Mouse (Mus musculus): ENCODE measurements at regions not wholly inside any gene's neighbourhood (a gene's known extent, or its start where the extent isn't known, plus 50 kb on each side); places are given as distances from the start of the nearest gene placed in this dataset.

DNA sequence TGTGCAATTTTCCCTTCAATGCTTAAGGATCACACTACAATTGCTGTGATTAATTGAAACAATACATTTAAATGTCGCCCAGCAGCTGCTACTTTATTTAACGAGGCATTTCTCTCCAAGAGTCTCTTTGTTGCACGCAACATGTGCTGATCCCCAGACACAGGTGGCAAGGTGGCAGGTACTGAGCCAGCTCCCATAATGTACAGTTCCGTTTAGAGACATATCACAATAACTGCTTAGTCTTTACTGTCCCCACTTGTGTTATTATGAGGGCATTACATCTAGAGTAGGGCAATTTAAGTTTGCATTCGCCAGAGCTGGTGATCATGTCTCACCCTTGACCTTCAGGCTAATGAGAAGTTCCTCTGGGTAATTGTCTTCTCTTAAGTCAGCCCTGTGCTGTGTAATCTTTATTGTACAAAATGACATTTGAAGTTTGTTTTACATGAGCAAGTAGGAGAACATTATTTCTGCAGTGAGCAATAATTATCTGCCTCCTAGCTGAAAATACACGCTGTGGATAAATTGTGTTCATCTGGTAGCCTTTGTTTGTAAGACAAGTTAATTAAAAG lies 1005.7 kb upstream of the Nudt12 start:
- no peak overlapping the region for H3K27ac ChIP-seq (ENCODE audit: low read depth, low read length)
- no peak overlapping the region for H3K9ac ChIP-seq (ENCODE audit: low read depth, low read length)
- 0 out of 2 replicates have a peak, but pooled peaks have one; percentile 40 for ATAC-seq
- H3K4me1 ChIP-seq (ENCODE audit: control insufficient read depth, insufficient read depth, low read depth, low read length) = no peaks in the 10 kb centered on the region
- H3K4me2 ChIP-seq (ENCODE audit: low read length) = no peak overlapping the region
- no peaks in the 10 kb centered on the region for H3K9me3 ChIP-seq (ENCODE audit: control insufficient read depth, low read length)
- no peaks in the 10 kb centered on the region for H3K36me3 ChIP-seq (ENCODE audit: control insufficient read depth, insufficient read depth, low read length)
- H3K4me3 ChIP-seq (ENCODE audit: low read length) = no peak overlapping the region
- WGBS = 47% methylated on average over 6 of the region's 6 CpGs
- H3K27me3 ChIP-seq (replicated peaks; ENCODE audit: control insufficient read depth, insufficient read depth, low read length) = no peaks in the 10 kb centered on the region

DNA sequence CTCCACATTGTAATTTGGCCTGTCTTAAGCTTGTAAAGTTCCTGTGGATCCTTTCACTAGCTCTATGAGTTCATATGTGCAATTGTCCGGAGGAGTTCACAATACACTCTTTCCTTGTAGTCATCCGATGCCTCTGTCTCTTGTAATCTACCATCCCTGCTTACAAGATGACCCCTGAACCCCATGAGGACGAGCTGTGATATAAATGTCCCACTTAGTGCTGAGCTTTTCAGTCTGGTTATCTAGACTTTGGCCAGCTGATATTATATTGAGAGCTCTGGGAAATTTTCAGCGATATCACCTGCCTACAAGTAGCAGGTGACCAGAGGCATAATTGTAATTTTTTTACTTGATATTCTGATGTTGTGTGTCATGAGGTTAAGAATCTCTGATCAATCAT lies 984.8 kb upstream of the Nudt12 start:
- Histone ChIP-seq H3K9me3 (ENCODE audit: control insufficient read depth, low read length) (no peaks in the 10 kb centered on the region), H3K4me1 (ENCODE audit: control insufficient read depth, insufficient read depth, low read depth, low read length) (no peaks in the 10 kb centered on the region), H3K27me3 (replicated peaks; ENCODE audit: control insufficient read depth, insufficient read depth, low read length) (no peaks in the 10 kb centered on the region), H3K4me3 (ENCODE audit: low read length) (no peak overlapping the region), H3K27ac (ENCODE audit: low read depth, low read length) (no peak overlapping the region), H3K36me3 (ENCODE audit: control insufficient read depth, insufficient read depth, low read length) (no peaks in the 10 kb centered on the region), H3K9ac (ENCODE audit: low read depth, low read length) (no peak overlapping the region), H3K4me2 (ENCODE audit: low read length) (no peak overlapping the region)
- no peak for ATAC-seq
- 83% methylated on average over 4 of the region's 4 CpGs for whole genome bisulfite sequencing

DNA sequence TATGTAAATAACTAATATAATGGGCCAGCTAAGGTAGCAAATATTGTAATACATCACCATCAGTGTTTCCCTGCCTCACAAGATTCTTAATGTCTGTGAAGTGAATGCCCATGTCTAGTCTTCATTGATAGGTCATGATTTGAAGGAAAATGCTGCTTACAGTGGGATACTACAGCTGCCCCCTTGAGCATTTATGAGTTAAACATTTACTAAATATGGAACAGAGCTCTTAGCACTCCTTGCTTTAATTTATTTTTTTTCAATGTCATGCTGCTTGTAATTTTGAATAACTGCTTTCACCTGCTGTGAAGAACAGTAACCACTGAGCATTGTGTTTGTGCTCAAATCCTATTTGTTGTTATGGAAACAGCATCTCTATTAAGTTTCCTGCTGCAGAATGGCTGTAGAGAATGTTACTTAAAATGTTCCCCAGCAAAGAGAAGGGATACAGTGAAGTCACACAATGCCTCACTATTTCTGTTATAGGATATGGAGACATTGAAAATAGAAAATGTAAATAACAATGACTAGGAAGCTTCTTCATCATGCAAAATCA lies 966.2 kb upstream of the Nudt12 start:
- Histone ChIP-seq H3K27ac (ENCODE audit: low read depth, low read length) (no peak overlapping the region), H3K9ac (ENCODE audit: low read depth, low read length) (no peak overlapping the region), H3K4me1 (ENCODE audit: control insufficient read depth, insufficient read depth, low read depth, low read length) (no peaks in the 10 kb centered on the region), H3K4me2 (ENCODE audit: low read length) (no peak overlapping the region), H3K9me3 (ENCODE audit: control insufficient read depth, low read length) (no peaks in the 10 kb centered on the region), H3K27me3 (replicated peaks; ENCODE audit: control insufficient read depth, insufficient read depth, low read length) (no peaks in the 10 kb centered on the region), H3K36me3 (ENCODE audit: control insufficient read depth, insufficient read depth, low read length) (no peaks in the 10 kb centered on the region), H3K4me3 (ENCODE audit: low read length) (no peak overlapping the region)
- ATAC-seq = peak; percentile 65

DNA sequence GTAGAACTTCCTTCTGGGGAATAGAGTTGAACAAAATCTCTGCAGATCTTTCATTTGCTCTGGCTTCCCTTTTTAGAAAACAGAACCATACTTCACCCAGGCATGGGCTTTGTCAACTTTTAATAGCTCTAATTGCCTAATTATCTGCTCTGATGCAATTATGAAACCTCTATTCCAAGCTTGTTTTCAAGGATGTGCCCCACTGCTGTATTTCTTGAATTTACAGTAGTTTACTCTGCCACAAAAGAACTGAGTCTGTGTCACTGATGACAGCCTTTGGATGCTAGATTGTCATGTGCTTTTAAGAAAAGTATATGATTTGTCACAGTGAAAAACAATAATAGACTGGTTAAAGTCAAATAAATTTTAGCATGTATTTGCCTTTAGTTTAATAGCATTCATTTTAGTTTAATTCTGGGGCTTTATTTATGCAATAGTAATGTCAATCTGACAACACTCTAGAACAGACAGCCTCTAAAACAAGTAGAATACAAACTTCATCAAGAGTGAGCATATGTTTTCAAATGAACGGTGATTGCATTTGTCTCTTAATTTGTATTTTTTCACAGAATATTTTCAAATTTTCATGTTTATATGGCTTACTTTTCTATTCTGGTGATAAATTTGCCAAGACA lies 964.1 kb upstream of the Nudt12 start:
- WGBS = 96% methylated on average over 1 of the region's 1 CpGs
- ATAC-seq = no peak

DNA sequence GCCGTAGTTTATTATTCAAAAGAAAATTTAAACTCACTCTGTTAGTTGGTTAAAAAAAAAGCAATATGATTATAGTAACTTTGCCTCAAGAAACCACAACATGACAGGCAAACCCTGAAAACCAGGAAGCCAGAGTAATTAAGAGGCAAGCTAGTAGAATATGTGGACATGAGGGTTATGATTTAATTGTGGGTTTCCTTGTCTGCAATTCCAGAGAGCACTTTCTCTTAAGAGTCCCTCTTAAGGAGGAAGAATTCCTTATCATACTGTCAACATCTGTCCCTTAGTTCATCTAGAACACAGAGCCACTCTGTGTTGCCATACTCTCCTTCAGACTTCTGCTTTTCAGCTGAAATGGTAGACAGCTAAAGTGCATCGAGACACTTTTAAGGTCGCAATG lies 954.2 kb upstream of the Nudt12 start:
- Histone ChIP-seq H3K27ac (ENCODE audit: low read depth, low read length) (no peak overlapping the region), H3K9me3 (ENCODE audit: control insufficient read depth, low read length) (no peaks in the 10 kb centered on the region), H3K4me1 (ENCODE audit: control insufficient read depth, insufficient read depth, low read depth, low read length) (no peaks in the 10 kb centered on the region), H3K4me2 (ENCODE audit: low read length) (no peak overlapping the region), H3K9ac (ENCODE audit: low read depth, low read length) (no peak overlapping the region), H3K27me3 (replicated peaks; ENCODE audit: control insufficient read depth, insufficient read depth, low read length) (no peaks in the 10 kb centered on the region), H3K36me3 (ENCODE audit: control insufficient read depth, insufficient read depth, low read length) (no peaks in the 10 kb centered on the region), H3K4me3 (ENCODE audit: low read length) (no peak overlapping the region)
- WGBS = 90% methylated on average over 3 of the region's 3 CpGs
- ATAC-seq = no peak

More for the DNA sequence above, 964.1 kb upstream of the Nudt12 start:
- H3K27me3 ChIP-seq (replicated peaks; ENCODE audit: control insufficient read depth, insufficient read depth, low read length) = no peaks in the 10 kb centered on the region
- H3K4me1 ChIP-seq (ENCODE audit: control insufficient read depth, insufficient read depth, low read depth, low read length) = no peaks in the 10 kb centered on the region
- H3K4me3 ChIP-seq (ENCODE audit: low read length) = no peak overlapping the region
- H3K36me3 ChIP-seq (ENCODE audit: control insufficient read depth, insufficient read depth, low read length) = no peaks in the 10 kb centered on the region
- H3K9ac ChIP-seq (ENCODE audit: low read depth, low read length) = no peak overlapping the region
- no peaks in the 10 kb centered on the region for H3K9me3 ChIP-seq (ENCODE audit: control insufficient read depth, low read length)
- H3K27ac ChIP-seq (ENCODE audit: low read depth, low read length) = no peak overlapping the region
- H3K4me2 ChIP-seq (ENCODE audit: low read length) = no peak overlapping the region

DNA sequence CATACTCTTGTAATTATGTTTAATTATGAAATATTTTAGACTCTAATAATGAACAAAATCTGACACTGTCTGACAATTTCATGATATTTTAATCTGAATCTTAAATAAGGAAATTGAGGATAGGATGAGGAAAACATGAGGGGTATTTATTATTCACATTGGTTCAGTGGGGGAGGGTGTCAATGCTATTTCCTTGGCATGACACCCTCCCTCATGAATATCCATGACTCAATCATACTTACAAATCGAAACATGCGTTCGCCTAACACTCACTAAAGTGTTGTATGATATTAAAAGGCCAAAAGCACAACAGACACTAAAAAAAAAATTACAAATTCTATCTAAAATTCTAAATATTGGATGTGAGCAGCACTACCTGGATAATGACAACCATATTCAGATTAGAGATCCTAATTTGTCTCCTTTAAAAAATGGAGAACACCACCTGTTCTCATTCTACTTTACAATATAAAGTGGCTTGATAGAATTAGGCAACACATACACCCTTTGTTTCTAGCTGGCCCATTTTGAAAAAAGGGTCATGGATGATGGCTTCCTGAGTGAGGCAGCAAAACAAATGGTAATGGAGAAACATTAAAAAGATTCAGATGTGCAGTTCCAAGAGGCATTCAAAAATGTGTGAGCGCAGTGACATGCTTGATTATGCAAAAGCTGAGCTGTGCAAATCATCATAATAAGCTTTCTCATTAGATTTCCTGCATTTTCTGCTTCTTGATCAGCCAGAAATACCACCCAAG lies 942.3 kb upstream of the Nudt12 start:
- no peaks in the 10 kb centered on the region for H3K4me1 ChIP-seq (ENCODE audit: control insufficient read depth, insufficient read depth, low read depth, low read length)
- H3K4me3 ChIP-seq (ENCODE audit: low read length) = no peak overlapping the region
- H3K36me3 ChIP-seq (ENCODE audit: control insufficient read depth, insufficient read depth, low read length) = no peaks in the 10 kb centered on the region
- no peak overlapping the region for H3K9ac ChIP-seq (ENCODE audit: low read depth, low read length)
- ATAC-seq = no peak
- WGBS = 52% methylated on average over 4 of the region's 4 CpGs
- no peaks in the 10 kb centered on the region for H3K27me3 ChIP-seq (replicated peaks; ENCODE audit: control insufficient read depth, insufficient read depth, low read length)
- no peaks in the 10 kb centered on the region for H3K9me3 ChIP-seq (ENCODE audit: control insufficient read depth, low read length)
- H3K27ac ChIP-seq (ENCODE audit: low read depth, low read length) = no peak overlapping the region
- no peak overlapping the region for H3K4me2 ChIP-seq (ENCODE audit: low read length)

DNA sequence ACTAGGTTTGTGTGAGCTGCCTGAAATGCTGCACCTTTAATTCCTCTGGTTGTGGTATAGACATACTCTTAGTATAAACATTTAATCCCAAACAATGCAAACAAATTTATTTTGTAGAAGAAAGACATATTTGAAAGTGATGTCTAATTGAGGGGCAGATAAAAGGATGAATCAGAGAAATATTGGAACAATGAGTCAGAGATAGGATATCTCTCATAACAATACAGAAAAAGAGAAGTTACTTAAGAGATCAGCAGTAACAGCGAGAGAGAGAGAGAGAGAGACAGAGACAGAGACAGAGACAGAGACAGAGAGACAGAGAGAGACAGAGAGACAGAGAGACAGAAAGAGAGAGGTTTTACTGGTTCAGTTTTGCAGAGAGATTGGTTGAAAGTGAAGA lies 933.3 kb upstream of the Nudt12 start:
- 80% methylated on average over 1 of the region's 1 CpGs for WGBS
- ATAC-seq = no peak
- H3K4me2 ChIP-seq (ENCODE audit: low read length) = no peak overlapping the region
- H3K9me3 ChIP-seq (ENCODE audit: control insufficient read depth, low read length) = no peaks in the 10 kb centered on the region
- no peaks in the 10 kb centered on the region for H3K4me1 ChIP-seq (ENCODE audit: control insufficient read depth, insufficient read depth, low read depth, low read length)
- no peak overlapping the region for H3K4me3 ChIP-seq (ENCODE audit: low read length)
- no peaks in the 10 kb centered on the region for H3K36me3 ChIP-seq (ENCODE audit: control insufficient read depth, insufficient read depth, low read length)
- no peak overlapping the region for H3K9ac ChIP-seq (ENCODE audit: low read depth, low read length)
- no peaks in the 10 kb centered on the region for H3K27me3 ChIP-seq (replicated peaks; ENCODE audit: control insufficient read depth, insufficient read depth, low read length)
- H3K27ac ChIP-seq (ENCODE audit: low read depth, low read length) = no peak overlapping the region

DNA sequence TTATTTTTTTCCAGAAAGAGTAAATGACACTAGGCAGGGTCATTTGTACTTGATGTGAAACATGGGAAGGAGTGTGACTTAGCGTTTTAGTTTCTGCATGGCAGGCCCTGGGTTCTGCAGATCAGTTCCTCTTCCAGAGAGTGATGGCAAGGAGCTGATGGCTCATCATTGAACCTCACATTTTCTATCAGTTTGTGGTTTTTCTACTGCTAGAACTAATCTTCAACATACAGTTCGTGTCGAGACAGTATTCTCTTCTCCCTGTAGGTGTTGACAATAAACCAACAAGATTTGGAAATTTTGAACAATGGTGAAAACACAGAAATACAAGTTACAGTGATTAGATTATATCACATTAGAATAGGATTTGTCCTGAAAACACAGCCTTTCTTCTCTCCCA lies 891.2 kb upstream of the Nudt12 start:
- Histone ChIP-seq H3K27me3 (replicated peaks; ENCODE audit: control insufficient read depth, insufficient read depth, low read length) (no peaks in the 10 kb centered on the region), H3K4me2 (ENCODE audit: low read length) (no peak overlapping the region), H3K27ac (ENCODE audit: low read depth, low read length) (no peak overlapping the region), H3K36me3 (ENCODE audit: control insufficient read depth, insufficient read depth, low read length) (no peaks in the 10 kb centered on the region), H3K9me3 (ENCODE audit: control insufficient read depth, low read length) (no peaks in the 10 kb centered on the region), H3K4me3 (ENCODE audit: low read length) (no peak overlapping the region), H3K4me1 (ENCODE audit: control insufficient read depth, insufficient read depth, low read depth, low read length) (no peaks in the 10 kb centered on the region), H3K9ac (ENCODE audit: low read depth, low read length) (no peak overlapping the region)
- ATAC-seq = no peak
- 89% methylated on average over 3 of the region's 3 CpGs for WGBS

DNA sequence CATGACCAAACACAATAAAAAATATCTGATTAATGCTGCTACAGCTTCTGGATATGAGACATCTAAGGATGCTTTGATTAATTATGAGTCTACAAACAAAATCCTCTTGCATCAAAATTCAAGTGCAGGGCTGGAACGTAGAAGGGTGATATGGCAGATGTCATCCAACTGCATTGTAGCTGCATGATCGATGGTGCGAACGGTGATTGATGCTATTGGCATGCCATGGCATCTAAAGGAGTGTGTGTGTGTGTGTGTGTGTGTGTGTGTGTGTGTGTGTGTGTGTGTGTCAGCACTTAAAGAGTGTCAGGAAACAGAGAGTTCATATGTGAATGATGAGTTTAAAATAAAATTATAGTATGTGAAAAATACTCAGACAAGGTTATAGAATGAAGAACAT lies 864.6 kb upstream of the Nudt12 start:
- no peaks in the 10 kb centered on the region for H3K27me3 ChIP-seq (replicated peaks; ENCODE audit: control insufficient read depth, insufficient read depth, low read length)
- no peak for ATAC-seq
- no peaks in the 10 kb centered on the region for H3K9me3 ChIP-seq (ENCODE audit: control insufficient read depth, low read length)
- no peak overlapping the region for H3K4me2 ChIP-seq (ENCODE audit: low read length)
- no peak overlapping the region for H3K27ac ChIP-seq (ENCODE audit: low read depth, low read length)
- H3K9ac ChIP-seq (ENCODE audit: low read depth, low read length) = no peak overlapping the region
- no peaks in the 10 kb centered on the region for H3K36me3 ChIP-seq (ENCODE audit: control insufficient read depth, insufficient read depth, low read length)
- 87% methylated on average over 4 of the region's 4 CpGs for WGBS
- H3K4me3 ChIP-seq (ENCODE audit: low read length) = no peak overlapping the region
- no peaks in the 10 kb centered on the region for H3K4me1 ChIP-seq (ENCODE audit: control insufficient read depth, insufficient read depth, low read depth, low read length)
